Mouse (Mus musculus) intestine, postnatal 0 days (tissue): ENCODE measurements around the gene Ccs. TPM values are rescaled to one million over a fixed set of nuclear protein-coding genes. Genes with fewer than 3 reads are reported as not detected.

Experiments
- ATAC-seq: fragments of 200-750 bp; cut with Nextera tagmentation; 2 replicates; pipeline ENCODE4 v1.8.0; 2017; ENCODE audit warnings: mild to moderate bottlenecking, moderate TSS enrichment, moderate library complexity
- H3K27ac ChIP-seq: fragments of 300-500 bp; sonication (generic); 2 replicates; pipeline ENCODE4 v1.5.1; 2014; ENCODE audit warnings: mild to moderate bottlenecking, low read depth, low read length, moderate library complexity
- H3K27me3 ChIP-seq: fragments of 300-500 bp; sonication (generic); replicated peaks from 2 replicates; pipeline ENCODE4 v1.6.1; 2014; ENCODE audit warnings: low read length, mixed read lengths; ENCODE audit not compliant: control insufficient read depth, insufficient read depth
- H3K36me3 ChIP-seq: fragments of 300-500 bp; sonication (generic); 2 replicates; pipeline ENCODE4 v1.6.1; 2014; ENCODE audit warnings: mild to moderate bottlenecking, moderate library complexity; ENCODE audit not compliant: control insufficient read depth, insufficient read depth
- H3K4me1 ChIP-seq: fragments of 300-500 bp; sonication (generic); replicated peaks from 2 replicates; pipeline ENCODE4 v1.6.1; 2014; ENCODE audit warnings: antibody characterized with exemption, low read length, mixed read lengths; ENCODE audit not compliant: control insufficient read depth, insufficient read depth
- H3K4me2 ChIP-seq: fragments of 300-500 bp; sonication (generic); replicated peaks from 2 replicates; pipeline ENCODE4 v1.6.1; 2014; ENCODE audit warnings: low read depth, mild to moderate bottlenecking, moderate library complexity
- H3K4me3 ChIP-seq: fragments of 300-500 bp; sonication (generic); 2 replicates; pipeline ENCODE4 v1.5.1; 2014; ENCODE audit warnings: low read depth, low read length
- H3K9ac ChIP-seq: fragments of 300-500 bp; sonication (generic); 2 replicates; pipeline ENCODE4 v1.6.1; 2014; ENCODE audit warnings: mild to moderate bottlenecking, low read depth, low read length
- H3K9me3 ChIP-seq: fragments of 300-500 bp; sonication (generic); 2 replicates; pipeline ENCODE4 v1.6.1; 2016; ENCODE audit warnings: mixed run types; ENCODE audit not compliant: control insufficient read depth
- CTCF ChIP-seq: sonication (generic); IDR thresholded peaks from 2 replicates; pipeline ENCODE4 v1.5.1; 2016; ENCODE audit warnings: low read depth, mild to moderate bottlenecking, control low read depth, antibody characterized with exemption, moderate library complexity
- WGBS: fragments of 180-500 bp; shearing (Covaris S2); extraction: QIAGEN DNeasy Blood & Tissue Kit; methylation state at CpG from one replicate; pipeline ENCODE4 v1.1.7; 2014; 5-methylcytosine and 5-hydroxymethylcytosine counted together
- polyA plus RNA-seq: library from polyadenylated mRNA; unstranded; fragments of >200 nt; fragmentation: Nextera tagmentation; extraction: Ambion mirVana; gene quantifications from 2 replicates; pipeline ENCODE4 v1.2.1, GENCODE M21; 2015

Gene Ccs
- polyA plus RNA-seq, 1 experiment from 2014 or later: 44.9 TPM

DNA sequence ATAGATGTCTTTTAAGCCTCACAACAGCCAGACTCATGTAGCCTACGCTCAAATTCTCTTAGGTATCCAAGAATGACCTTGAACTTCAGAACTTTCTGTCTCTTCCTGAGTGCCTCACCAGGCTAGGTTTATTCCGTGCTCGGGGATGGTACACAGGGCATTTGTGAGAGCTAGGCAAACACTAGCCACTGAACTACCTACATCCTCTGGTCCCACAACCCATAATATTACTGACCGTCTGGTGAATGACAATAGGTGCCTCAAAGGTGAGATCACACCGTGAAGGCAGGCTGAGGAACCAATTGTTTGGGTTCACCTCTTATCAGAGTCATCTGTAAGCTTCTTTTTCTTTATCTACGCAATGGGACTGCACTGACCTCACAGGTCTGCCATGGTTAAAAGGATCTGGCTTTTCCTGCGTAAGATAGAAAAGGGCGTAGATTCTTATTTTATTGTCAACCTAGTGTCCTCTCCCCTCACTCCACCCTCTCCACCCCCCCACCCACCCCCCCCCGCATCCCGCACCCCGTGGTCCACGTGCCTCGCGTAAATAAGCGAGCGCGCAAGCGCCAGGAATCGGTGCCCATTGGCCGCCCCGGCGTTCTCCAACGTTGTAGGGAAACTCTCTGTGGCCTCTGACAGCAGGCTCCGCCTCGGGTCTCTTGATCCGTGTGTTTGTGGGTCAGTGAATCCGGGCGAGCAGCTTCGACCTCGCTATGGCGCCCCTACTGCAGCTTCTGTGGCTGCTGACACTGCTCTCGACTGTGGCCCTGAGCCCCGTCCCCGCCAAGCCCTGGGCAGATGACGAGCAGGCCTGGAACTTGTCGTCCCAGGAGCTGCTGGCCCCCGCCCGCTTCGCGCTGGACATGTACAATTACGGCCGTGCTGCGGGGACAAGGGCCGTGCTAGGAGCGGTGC lies 15.7 kb upstream of the Ccs start, which contains the start of gene Ctsf:
Gene Ctsf, plus strand, starts transcription at position 579 of the 918 bp plus-strand sequence.
- WGBS: 2% methylated on average over 45 of the region's 45 CpGs
- TF ChIP-seq CTCF: 0 out of 2 replicates have a peak, but pooled peaks have one; percentile 11
- no peaks in the 10 kb centered on the region for H3K9me3 ChIP-seq
- peak within 1 kb of the TSS; percentile 51 for H3K4me3 ChIP-seq
- H3K27me3 ChIP-seq: peaks cover 3% of the 10 kb centered on the region; the same call in 1 of the 2 replicates
- H3K36me3 ChIP-seq: no peaks in the 10 kb centered on the region
- H3K27ac ChIP-seq: no peak within 1 kb of the TSS
- peak; percentile 69 for ATAC-seq
- H3K4me1 ChIP-seq: peaks cover 4% of the 10 kb centered on the region; the same call in 1 of the 2 replicates
- H3K4me2 ChIP-seq: peak within 1 kb of the TSS; percentile 97
- H3K9ac ChIP-seq: peak within 1 kb of the TSS; percentile 48

DNA sequence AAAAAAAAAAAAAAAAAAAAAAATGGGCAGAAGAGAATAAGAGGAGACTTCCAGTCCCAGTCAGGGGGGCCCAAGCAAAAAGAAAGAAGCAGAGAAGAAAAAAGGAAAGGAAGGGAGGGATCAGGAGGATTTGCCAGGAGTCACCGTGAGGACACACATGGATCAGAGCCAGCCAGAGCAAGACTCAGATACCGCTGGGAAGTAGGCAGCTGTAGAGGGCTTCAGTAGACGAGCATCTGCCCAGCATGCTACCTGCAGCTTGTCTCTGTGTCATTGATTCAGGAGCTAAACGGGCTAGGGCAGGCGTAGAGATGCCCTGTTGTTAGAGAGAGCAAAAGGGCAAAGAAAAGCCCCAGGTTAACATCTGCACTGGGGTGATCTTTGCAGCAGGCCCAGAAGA lies 11.1 kb upstream of the Ccs start:
- 58% methylated on average over 5 of the region's 5 CpGs for WGBS
- H3K4me1 ChIP-seq: peaks cover 4% of the 10 kb centered on the region; the same call in 1 of the 2 replicates
- no peak overlapping the region for H3K4me2 ChIP-seq
- no peaks in the 10 kb centered on the region for H3K9me3 ChIP-seq
- H3K27me3 ChIP-seq: peaks cover 2% of the 10 kb centered on the region; the same call in 1 of the 2 replicates
- H3K36me3 ChIP-seq: no peaks in the 10 kb centered on the region
- H3K27ac ChIP-seq: no peak overlapping the region
- no peak for ATAC-seq
- no peak overlapping the region for H3K9ac ChIP-seq
- no peak for TF ChIP-seq CTCF
- H3K4me3 ChIP-seq: no peak overlapping the region

DNA sequence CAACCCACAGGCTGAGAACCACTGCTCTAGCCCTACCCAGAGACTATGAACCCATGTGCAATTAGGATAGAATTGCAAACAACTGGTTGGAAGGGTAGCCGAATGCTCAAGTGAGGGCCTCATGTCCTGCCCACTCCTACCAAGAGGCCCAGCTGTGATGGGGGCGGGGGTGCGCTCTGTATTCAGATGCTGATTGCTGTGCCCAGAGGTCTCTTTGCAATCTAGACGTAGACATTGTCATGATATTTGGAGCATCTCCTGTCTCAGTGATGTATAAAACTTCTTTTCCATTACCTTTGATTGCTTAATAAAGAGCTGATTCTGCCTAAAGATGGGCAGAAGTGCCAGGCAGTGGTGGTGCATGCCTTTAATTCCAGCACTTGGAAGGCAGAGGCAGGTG lies 10.7 kb upstream of the Ccs start:
- H3K27ac ChIP-seq: no peak overlapping the region
- ATAC-seq: no peak
- no peaks in the 10 kb centered on the region; the same call in 1 of the 2 replicates for H3K27me3 ChIP-seq
- H3K9me3 ChIP-seq: no peaks in the 10 kb centered on the region
- H3K4me3 ChIP-seq: no peak overlapping the region
- 50% methylated on average over 4 of the region's 4 CpGs for WGBS
- H3K9ac ChIP-seq: no peak overlapping the region
- H3K36me3 ChIP-seq: no peaks in the 10 kb centered on the region
- no peak for TF ChIP-seq CTCF
- H3K4me1 ChIP-seq: peaks cover 4% of the 10 kb centered on the region; the same call in 1 of the 2 replicates
- H3K4me2 ChIP-seq: no peak overlapping the region

DNA sequence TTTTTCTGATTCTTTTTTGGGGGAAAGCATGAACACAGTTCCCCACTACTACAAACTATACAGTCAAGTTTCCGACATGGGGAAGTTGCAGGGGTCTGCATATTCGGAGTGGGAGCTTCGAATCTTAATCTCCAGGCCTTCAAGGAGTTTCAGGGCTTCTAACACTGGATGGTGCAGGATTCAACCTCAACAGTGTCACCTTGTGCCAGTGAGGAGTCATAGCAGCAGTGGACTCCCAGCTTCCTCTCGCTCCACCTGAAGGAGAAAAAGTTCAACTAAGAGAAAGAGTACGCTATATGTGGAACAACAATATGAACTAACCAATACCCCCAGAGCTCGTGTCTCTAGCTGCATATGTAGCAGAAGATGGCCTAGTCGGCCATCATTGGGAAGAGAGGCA lies 8.4 kb upstream of the Ccs start:
- Histone ChIP-seq H3K36me3 (no peaks in the 10 kb centered on the region), H3K9ac (no peak overlapping the region), H3K4me3 (no peak overlapping the region), H3K4me2 (no peak overlapping the region), H3K4me1 (no peaks in the 10 kb centered on the region), H3K9me3 (no peaks in the 10 kb centered on the region), H3K27me3 (0 out of 2 replicates have a peak, but pooled peaks cover 1% of the 10 kb centered on the region), H3K27ac (no peak overlapping the region)
- peak; percentile 81 for TF ChIP-seq CTCF
- ATAC-seq: no peak
- WGBS: 19% methylated on average over 7 of the region's 7 CpGs

DNA sequence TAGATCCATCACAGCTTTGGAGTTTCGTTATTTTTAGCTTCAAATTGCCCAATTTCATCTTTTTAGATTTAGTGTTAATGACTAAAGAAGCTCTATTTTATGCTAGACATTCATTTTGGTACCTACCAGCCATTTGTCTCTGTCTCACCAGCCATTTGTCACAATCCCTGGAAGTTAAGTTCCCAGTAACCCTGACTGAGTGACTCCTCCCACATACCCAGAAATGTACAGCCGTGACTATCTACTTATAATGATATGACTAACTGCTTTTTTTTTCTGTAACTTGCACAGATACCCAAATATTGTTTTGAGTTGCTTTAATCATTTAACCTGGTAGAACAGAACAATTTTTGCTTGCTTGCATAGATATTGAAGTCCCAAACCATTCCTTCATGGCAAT lies 6.7 kb upstream of the Ccs start:
- Histone ChIP-seq H3K4me1 (no peaks in the 10 kb centered on the region), H3K9me3 (no peaks in the 10 kb centered on the region), H3K27me3 (peaks cover 10% of the 10 kb centered on the region; the same call in 1 of the 2 replicates), H3K4me2 (no peak overlapping the region), H3K27ac (no peak overlapping the region), H3K36me3 (no peaks in the 10 kb centered on the region), H3K9ac (no peak overlapping the region), H3K4me3 (no peak overlapping the region)
- ATAC-seq: no peak
- WGBS: 67% methylated on average over 2 of the region's 2 CpGs
- no peak for TF ChIP-seq CTCF

DNA sequence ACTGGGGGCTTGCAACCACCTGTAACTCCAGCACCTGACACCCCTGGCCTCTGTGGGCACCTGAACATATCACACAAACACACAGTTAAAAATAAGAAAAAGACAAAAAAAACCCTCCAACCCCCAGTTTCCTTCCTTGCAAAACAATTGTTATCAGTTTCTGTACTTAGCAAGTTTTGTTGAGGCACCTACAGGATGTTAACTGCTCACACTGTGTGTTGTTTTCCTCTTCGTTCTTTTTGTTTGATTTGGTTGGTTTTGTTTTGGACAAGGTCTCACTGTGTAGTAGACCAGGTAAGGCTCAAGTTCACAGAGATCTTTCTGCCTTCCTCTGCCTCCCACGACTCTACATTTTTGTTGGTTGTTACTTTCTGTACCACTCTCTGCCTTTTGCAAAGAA lies 3.5 kb upstream of the Ccs start:
- H3K27ac ChIP-seq: no peak overlapping the region
- H3K4me1 ChIP-seq: peaks cover 4% of the 10 kb centered on the region; the same call in 1 of the 2 replicates
- H3K9me3 ChIP-seq: no peaks in the 10 kb centered on the region
- TF ChIP-seq CTCF: no peak
- no peak overlapping the region for H3K4me3 ChIP-seq
- H3K36me3 ChIP-seq: no peaks in the 10 kb centered on the region
- H3K27me3 ChIP-seq: peaks cover 16% of the 10 kb centered on the region; the same call in 1 of the 2 replicates
- H3K9ac ChIP-seq: no peak overlapping the region
- 56% methylated on average over 2 of the region's 2 CpGs for WGBS
- H3K4me2 ChIP-seq: no peak overlapping the region
- ATAC-seq: no peak
